Mouse (Mus musculus): Measurements from ENCODE around the gene Zfp777. TPM values are rescaled to one million over a fixed set of nuclear protein-coding genes. Genes with fewer than 3 reads are reported as not detected.

Gene Zfp777
- polyA plus RNA-seq, 1 experiment = 27.6 TPM

DNA sequence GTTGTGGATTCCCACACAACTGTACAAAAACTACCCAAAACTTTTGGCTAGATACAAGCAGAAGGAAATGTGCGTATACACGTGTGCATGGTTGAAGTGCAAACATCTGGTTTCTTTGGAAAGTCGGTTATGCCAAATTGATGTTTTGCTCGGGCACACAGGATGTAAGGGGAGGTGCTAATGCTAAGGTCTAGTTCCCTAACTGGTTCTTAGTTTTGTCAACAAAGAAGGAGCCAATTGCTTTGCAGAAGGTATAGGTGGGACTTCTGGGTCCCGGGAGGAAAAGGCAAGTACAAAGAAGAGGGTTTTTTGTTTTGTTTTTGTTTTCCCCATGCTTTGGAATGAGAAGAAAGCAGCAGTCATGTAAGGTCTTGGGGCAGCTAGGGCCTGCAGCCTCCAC is 24.6 kb upstream of the Zfp777 start:
- WGBS = 74% methylated on average over 5 of the region's 5 CpGs
- TF ChIP-seq POLR2A (IDR thresholded peaks at IDR 0.05; ENCODE audit: borderline replicate concordance, insufficient read depth, low read length) = no peak
- no peak for TF ChIP-seq CTCF (IDR thresholded peaks at IDR 0.05; ENCODE audit: borderline replicate concordance, insufficient read depth, low read depth, low read length)
- H3K27ac ChIP-seq (ENCODE audit: insufficient read depth, low read length) = no peak overlapping the region
- DNase-seq = no peak
- no peak overlapping the region for H3K4me3 ChIP-seq (replicated peaks; ENCODE audit: insufficient read depth, low read depth, low read length)
- H3K27me3 ChIP-seq (ENCODE audit: control insufficient read depth, insufficient read depth, low read length) = no peaks in the 10 kb centered on the region
- H3K4me1 ChIP-seq (ENCODE audit: control insufficient read depth, insufficient read depth, low read length) = no peaks in the 10 kb centered on the region

GRCm38 (mm10) chr6:48067492-48067891 is 18.8 kb upstream of the Zfp777 start:
- TF ChIP-seq CTCF (IDR thresholded peaks at IDR 0.05; ENCODE audit: borderline replicate concordance, insufficient read depth, low read depth, low read length) = no peak
- no peak for TF ChIP-seq POLR2A (IDR thresholded peaks at IDR 0.05; ENCODE audit: borderline replicate concordance, insufficient read depth, low read length)
- peaks cover 24% of the 10 kb centered on the region for H3K4me1 ChIP-seq (ENCODE audit: control insufficient read depth, insufficient read depth, low read length)
- no peak overlapping the region for H3K27ac ChIP-seq (ENCODE audit: insufficient read depth, low read length)
- H3K4me3 ChIP-seq (replicated peaks; ENCODE audit: insufficient read depth, low read depth, low read length) = no peak overlapping the region
- H3K27me3 ChIP-seq (ENCODE audit: control insufficient read depth, insufficient read depth, low read length) = no peaks in the 10 kb centered on the region
- DNase-seq = no peak
- 98% methylated on average over 3 of the region's 3 CpGs for WGBS

GRCm38 (mm10) chr6:48065587-48066075 is 16.9 kb upstream of the Zfp777 start:
- TF ChIP-seq POLR2A (IDR thresholded peaks at IDR 0.05; ENCODE audit: borderline replicate concordance, insufficient read depth, low read length) (no peak), CTCF (IDR thresholded peaks at IDR 0.05; ENCODE audit: borderline replicate concordance, insufficient read depth, low read depth, low read length) (no peak)
- 88% methylated on average over 6 of the region's 6 CpGs for WGBS

GRCm38 (mm10) chr6:48064451-48064850 is 15.7 kb upstream of the Zfp777 start:
- TF ChIP-seq CTCF (IDR thresholded peaks at IDR 0.05; ENCODE audit: borderline replicate concordance, insufficient read depth, low read depth, low read length) (no peak), POLR2A (IDR thresholded peaks at IDR 0.05; ENCODE audit: borderline replicate concordance, insufficient read depth, low read length) (no peak)

More at GRCm38 (mm10) chr6:48065587-48066075, 16.9 kb upstream of the Zfp777 start:
- H3K27ac ChIP-seq (ENCODE audit: insufficient read depth, low read length) = no peak overlapping the region
- no peaks in the 10 kb centered on the region for H3K27me3 ChIP-seq (ENCODE audit: control insufficient read depth, insufficient read depth, low read length)
- H3K4me3 ChIP-seq (replicated peaks; ENCODE audit: insufficient read depth, low read depth, low read length) = no peak overlapping the region
- peaks cover 29% of the 10 kb centered on the region for H3K4me1 ChIP-seq (ENCODE audit: control insufficient read depth, insufficient read depth, low read length)
- no peak for DNase-seq

DNA sequence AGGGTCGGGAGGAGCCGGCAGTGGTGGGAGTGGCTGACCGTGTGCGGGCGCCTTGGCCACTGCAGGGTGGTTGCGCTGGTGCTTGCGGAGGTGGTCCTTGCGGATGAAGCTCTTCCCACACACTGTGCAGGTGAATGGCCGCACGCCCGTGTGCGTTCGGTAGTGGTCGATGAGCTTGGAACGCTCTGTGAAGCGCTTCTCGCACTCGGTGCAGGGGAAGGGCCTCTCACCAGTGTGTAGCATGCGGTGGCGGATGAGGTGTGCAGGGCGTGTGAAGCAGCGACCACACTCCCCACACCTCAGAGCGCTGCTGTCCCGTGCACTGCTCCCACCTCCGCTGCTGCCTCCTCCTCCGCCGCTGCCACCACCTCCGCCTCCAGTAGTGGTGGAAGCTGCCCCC is 15.2 kb upstream of the Zfp777 start:
- peaks cover 38% of the 10 kb centered on the region for H3K4me1 ChIP-seq (ENCODE audit: control insufficient read depth, insufficient read depth, low read length)
- no peak overlapping the region for H3K27ac ChIP-seq (ENCODE audit: insufficient read depth, low read length)
- WGBS = 95% methylated on average over 28 of the region's 28 CpGs
- H3K4me3 ChIP-seq (replicated peaks; ENCODE audit: insufficient read depth, low read depth, low read length) = no peak overlapping the region
- no peaks in the 10 kb centered on the region for H3K27me3 ChIP-seq (ENCODE audit: control insufficient read depth, insufficient read depth, low read length)
- DNase-seq = no peak
- TF ChIP-seq POLR2A (IDR thresholded peaks at IDR 0.05; ENCODE audit: borderline replicate concordance, insufficient read depth, low read length) (no peak), CTCF (IDR thresholded peaks at IDR 0.05; ENCODE audit: borderline replicate concordance, insufficient read depth, low read depth, low read length) (no peak)

More at GRCm38 (mm10) chr6:48064451-48064850, 15.7 kb upstream of the Zfp777 start:
- no peaks in the 10 kb centered on the region for H3K27me3 ChIP-seq (ENCODE audit: control insufficient read depth, insufficient read depth, low read length)
- 84% methylated on average over 14 of the region's 14 CpGs for WGBS
- DNase-seq = no peak
- H3K4me3 ChIP-seq (replicated peaks; ENCODE audit: insufficient read depth, low read depth, low read length) = no peak overlapping the region
- H3K27ac ChIP-seq (ENCODE audit: insufficient read depth, low read length) = no peak overlapping the region
- peaks cover 36% of the 10 kb centered on the region for H3K4me1 ChIP-seq (ENCODE audit: control insufficient read depth, insufficient read depth, low read length)

DNA sequence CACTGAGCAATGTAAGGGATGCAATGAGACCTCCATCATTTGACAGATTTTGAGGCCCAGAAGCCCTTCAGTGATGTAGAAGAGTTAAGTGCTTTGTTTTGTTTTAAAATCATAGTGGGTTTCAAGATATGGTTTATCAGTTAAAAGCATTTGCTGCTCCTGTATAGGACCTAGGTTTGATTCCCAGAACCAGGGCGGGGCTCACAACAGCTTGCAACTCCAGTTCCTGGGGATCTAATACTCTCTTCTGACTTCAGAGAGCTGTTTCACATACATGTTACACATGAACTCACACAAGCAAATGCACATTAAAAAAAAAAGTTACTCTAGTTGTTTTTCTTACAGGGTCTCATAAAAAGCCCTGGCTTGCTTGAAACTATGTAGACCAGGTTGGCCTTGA is 12.2 kb upstream of the Zfp777 start:
- TF ChIP-seq CTCF (IDR thresholded peaks at IDR 0.05; ENCODE audit: borderline replicate concordance, insufficient read depth, low read depth, low read length) = no peak
- TF ChIP-seq POLR2A (IDR thresholded peaks at IDR 0.05; ENCODE audit: borderline replicate concordance, insufficient read depth, low read length) = no peak
- H3K27me3 ChIP-seq (ENCODE audit: control insufficient read depth, insufficient read depth, low read length) = no peaks in the 10 kb centered on the region
- H3K27ac ChIP-seq (ENCODE audit: insufficient read depth, low read length) = peak overlapping the region; percentile 50; the same call in 1 of the 2 replicates
- H3K4me3 ChIP-seq (replicated peaks; ENCODE audit: insufficient read depth, low read depth, low read length) = no peak overlapping the region
- peaks cover 48% of the 10 kb centered on the region for H3K4me1 ChIP-seq (ENCODE audit: control insufficient read depth, insufficient read depth, low read length)
- peak in 1 of 2 experiments; percentile 20 for DNase-seq
- WGBS = 79% methylated on average over 1 of the region's 1 CpGs

- no peak overlapping the region for H3K4me3 ChIP-seq (replicated peaks; ENCODE audit: insufficient read depth, low read depth, low read length)
- TF ChIP-seq CTCF (IDR thresholded peaks at IDR 0.05; ENCODE audit: borderline replicate concordance, insufficient read depth, low read depth, low read length) (no peak), POLR2A (IDR thresholded peaks at IDR 0.05; ENCODE audit: borderline replicate concordance, insufficient read depth, low read length) (0 out of 2 replicates have a peak, but pooled peaks have one; percentile 26)
- peak overlapping the region; percentile 50; the same call in 1 of the 2 replicates for H3K27ac ChIP-seq (ENCODE audit: insufficient read depth, low read length)
- H3K4me1 ChIP-seq (ENCODE audit: control insufficient read depth, insufficient read depth, low read length) = peaks cover 46% of the 10 kb centered on the region
- no peaks in the 10 kb centered on the region for H3K27me3 ChIP-seq (ENCODE audit: control insufficient read depth, insufficient read depth, low read length)
- WGBS = 21% methylated on average over 2 of the region's 2 CpGs
- peak; percentile 83 to 93 for DNase-seq
These were observed 11.7 kb upstream of the Zfp777 start for GRCm38 (mm10) chr6:48060421-48060820.

DNA sequence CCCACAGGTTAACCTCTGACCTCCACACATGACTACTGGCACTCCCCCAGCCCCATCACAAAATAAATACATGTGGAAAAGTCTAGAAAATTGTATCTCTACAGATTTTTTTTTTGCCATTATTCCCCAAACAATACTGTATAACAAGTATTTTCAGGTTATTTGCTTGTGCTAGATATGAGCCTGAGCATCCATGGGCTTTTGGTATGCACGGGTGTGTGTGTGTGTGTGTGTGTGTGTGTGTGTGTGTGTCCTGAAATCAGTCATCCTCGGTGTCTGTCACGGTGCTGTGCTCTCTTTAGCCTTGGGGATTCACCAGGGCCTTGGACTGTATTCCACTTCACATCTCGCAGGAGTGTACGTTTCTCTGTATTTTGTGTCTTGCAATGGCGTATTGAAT is 3.4 kb upstream of the Zfp777 start:
- no peak for DNase-seq
- 71% methylated on average over 6 of the region's 6 CpGs for WGBS
- TF ChIP-seq POLR2A (IDR thresholded peaks at IDR 0.05; ENCODE audit: borderline replicate concordance, insufficient read depth, low read length) (no peak), CTCF (IDR thresholded peaks at IDR 0.05; ENCODE audit: borderline replicate concordance, insufficient read depth, low read depth, low read length) (no peak)
- Histone ChIP-seq H3K27me3 (ENCODE audit: control insufficient read depth, insufficient read depth, low read length) (no peaks in the 10 kb centered on the region), H3K4me3 (replicated peaks; ENCODE audit: insufficient read depth, low read depth, low read length) (no peak overlapping the region), H3K4me1 (ENCODE audit: control insufficient read depth, insufficient read depth, low read length) (peaks cover 2% of the 10 kb centered on the region; the same call in 1 of the 2 replicates), H3K27ac (ENCODE audit: insufficient read depth, low read length) (no peak overlapping the region)
